Mouse (Mus musculus): Measurements from ENCODE around the gene 1700007K13Rik. TPM values are rescaled to one million over a fixed set of nuclear protein-coding genes. Genes with fewer than 3 reads are reported as not detected.

Gene 1700007K13Rik
- total and polyA plus RNA-seq, 3 experiments: 0.74 to 0.98 TPM; not detected in 1

GRCm38 (mm10) chr2:28453539-28453938, 12.6 kb downstream of the 1700007K13Rik start:
- H3K79me2 ChIP-seq (replicated peaks; ENCODE audit: control insufficient read depth, extremely low read depth, insufficient read depth, poor library complexity, severe bottlenecking): no peaks in the 10 kb centered on the region
- no peak overlapping the region for H3K9ac ChIP-seq (ENCODE audit: insufficient read depth, low read depth)
- H3K9me3 ChIP-seq (replicated peaks; ENCODE audit: low read length): no peaks in the 10 kb centered on the region
- TF ChIP-seq NRF1 (IDR thresholded peaks at IDR 0.05; ENCODE audit: low read depth, low read length) (no peak), MAZ (IDR thresholded peaks at IDR 0.05; ENCODE audit: low read depth, low read length) (no peak), KAT2A (IDR thresholded peaks at IDR 0.05; ENCODE audit: insufficient replicate concordance, low read length) (no peak), UBTF (IDR thresholded peaks at IDR 0.05; ENCODE audit: low read depth, low read length) (no peak), IRF4 (IDR thresholded peaks at IDR 0.05; ENCODE audit: low read depth, low read length) (no peak), USF2 (conservative IDR thresholded peaks at IDR 0.05; ENCODE audit: low read depth, low read length) (no peak), CTCF (conservative IDR thresholded peaks at IDR 0.05 in 1 of 2, IDR thresholded peaks at IDR 0.05 in 1 of 2; ENCODE audit: low read depth in 2 of 2, low read length in 2 of 2) (no peak), ZKSCAN1 (IDR thresholded peaks at IDR 0.05; ENCODE audit: borderline replicate concordance, low read depth, low read length) (no peak), MAFK (IDR thresholded peaks at IDR 0.05; ENCODE audit: insufficient replicate concordance, low read length) (no peak), ZNF384 (IDR thresholded peaks at IDR 0.05; ENCODE audit: low read depth, low read length) (no peak), ELF1 (IDR thresholded peaks at IDR 0.05; ENCODE audit: low read depth, low read length) (no peak), TBP (conservative IDR thresholded peaks at IDR 0.05; ENCODE audit: low read depth, low read length) (no peak), ETS1 (conservative IDR thresholded peaks at IDR 0.05; ENCODE audit: low read depth, low read length) (no peak), GABPA (IDR thresholded peaks at IDR 0.05; ENCODE audit: insufficient replicate concordance, low read depth, low read length) (no peak), USF1 (IDR thresholded peaks at IDR 0.05; ENCODE audit: low read depth, low read length) (no peak), ZMIZ1 (IDR thresholded peaks at IDR 0.05; ENCODE audit: low read depth, low read length) (no peak), RAD21 (IDR thresholded peaks at IDR 0.05; ENCODE audit: low read depth, low read length) (no peak)
- H3K27ac ChIP-seq (ENCODE audit: insufficient read depth, low read depth): no peak overlapping the region
- in situ Hi-C loops (cut with MboI; ENCODE audit: low pct_ligation_motif_present, low pct_unique_long_range_greater_than_20kb, low sequenced_read_pairs) (no loop called here), dilution Hi-C loops (cut with MboI; ENCODE audit: extremely low pct_ligation_motif_present, extremely low pct_unique_long_range_greater_than_20kb, low sequenced_read_pairs) (no loop called here)
- no peak for DNase-seq (ENCODE audit: extremely low read depth)
- H3K4me3 ChIP-seq (replicated peaks in 1 of 3; ENCODE audit: low read depth in 2 of 3, low read length in 2 of 3, poor library complexity in 1 of 3): no peak overlapping the region
- peaks cover 84% of the 10 kb centered on the region for H3K27me3 ChIP-seq (replicated peaks)
- H3K36me3 ChIP-seq (replicated peaks in 1 of 2; ENCODE audit: control insufficient read depth in 1 of 2, insufficient read depth in 1 of 2, low read length in 1 of 2): no peaks in the 10 kb centered on the region
- no peaks in the 10 kb centered on the region for H3K4me1 ChIP-seq (ENCODE audit: control insufficient read depth in 1 of 2, insufficient read depth in 2 of 2)
- H3K4me2 ChIP-seq (ENCODE audit: insufficient read depth, low read depth, poor library complexity, severe bottlenecking): no peak overlapping the region

DNA sequence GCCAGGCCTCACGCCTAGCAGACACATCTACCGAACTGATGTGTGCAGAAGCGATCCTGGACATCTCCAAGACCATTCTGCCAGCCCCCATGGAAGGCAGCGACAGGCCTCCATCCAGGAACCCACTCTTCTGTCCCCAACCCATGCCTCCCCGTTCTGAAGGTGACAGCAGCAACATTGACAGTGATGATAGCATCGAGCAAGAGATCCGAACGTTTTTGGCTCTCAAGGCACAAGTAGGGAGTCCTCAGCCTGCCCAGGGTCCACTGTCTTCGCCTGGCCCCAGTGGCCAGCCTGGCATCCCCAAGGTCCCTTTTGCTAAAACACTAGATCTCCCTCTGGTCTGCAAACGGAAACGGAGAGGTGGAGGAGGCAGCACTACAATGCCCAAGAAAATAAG, 14.5 kb downstream of the 1700007K13Rik start:
- H3K9me3 ChIP-seq (replicated peaks; ENCODE audit: low read length): no peaks in the 10 kb centered on the region
- no peak for DNase-seq (ENCODE audit: extremely low read depth)
- H3K9ac ChIP-seq (ENCODE audit: insufficient read depth, low read depth): no peak overlapping the region
- no peaks in the 10 kb centered on the region for H3K79me2 ChIP-seq (replicated peaks; ENCODE audit: control insufficient read depth, extremely low read depth, insufficient read depth, poor library complexity, severe bottlenecking)
- dilution Hi-C loops (cut with MboI; ENCODE audit: extremely low pct_ligation_motif_present, extremely low pct_unique_long_range_greater_than_20kb, low sequenced_read_pairs) (no loop called here), in situ Hi-C loops (cut with MboI; ENCODE audit: low pct_ligation_motif_present, low pct_unique_long_range_greater_than_20kb, low sequenced_read_pairs) (no loop called here)
- H3K4me2 ChIP-seq (ENCODE audit: insufficient read depth, low read depth, poor library complexity, severe bottlenecking): no peak overlapping the region
- TF ChIP-seq POLR2AphosphoS2 (IDR thresholded peaks at IDR 0.05; ENCODE audit: low read depth, low read length) (no peak), USF1 (IDR thresholded peaks at IDR 0.05; ENCODE audit: low read depth, low read length) (no peak), MYC (IDR thresholded peaks at IDR 0.05; ENCODE audit: low read depth, low read length) (no peak), POLR2A (IDR thresholded peaks at IDR 0.05; ENCODE audit: low read depth, low read length) (no peak), CHD2 (IDR thresholded peaks at IDR 0.05; ENCODE audit: low read length) (no peak), MAZ (IDR thresholded peaks at IDR 0.05; ENCODE audit: low read depth, low read length) (no peak), EP300 (IDR thresholded peaks at IDR 0.05; ENCODE audit: low read length) (no peak), MAFK (IDR thresholded peaks at IDR 0.05; ENCODE audit: insufficient replicate concordance, low read length) (no peak), MXI1 (IDR thresholded peaks at IDR 0.05; ENCODE audit: low read depth, low read length) (no peak), ZC3H11A (IDR thresholded peaks at IDR 0.05; ENCODE audit: low read depth, low read length) (no peak), SIN3A (IDR thresholded peaks at IDR 0.05; ENCODE audit: low read length) (no peak), MEF2A (IDR thresholded peaks at IDR 0.05; ENCODE audit: borderline replicate concordance, low read depth, low read length) (no peak), SMC3 (IDR thresholded peaks at IDR 0.05; ENCODE audit: low read depth, low read length) (no peak), NELFE (IDR thresholded peaks at IDR 0.05; ENCODE audit: low read depth, low read length) (no peak), IRF4 (IDR thresholded peaks at IDR 0.05; ENCODE audit: low read depth, low read length) (no peak), ZKSCAN1 (IDR thresholded peaks at IDR 0.05; ENCODE audit: borderline replicate concordance, low read depth, low read length) (no peak), ETS1 (conservative IDR thresholded peaks at IDR 0.05; ENCODE audit: low read depth, low read length) (no peak), TCF12 (IDR thresholded peaks at IDR 0.05; ENCODE audit: low read depth, low read length) (no peak)
- H3K4me1 ChIP-seq (ENCODE audit: control insufficient read depth in 1 of 2, insufficient read depth in 2 of 2): no peaks in the 10 kb centered on the region
- H3K4me3 ChIP-seq (replicated peaks in 1 of 3; ENCODE audit: low read depth in 2 of 3, low read length in 2 of 3, poor library complexity in 1 of 3): no peak overlapping the region
- H3K36me3 ChIP-seq (replicated peaks in 1 of 2; ENCODE audit: control insufficient read depth in 1 of 2, insufficient read depth in 1 of 2, low read length in 1 of 2): no peaks in the 10 kb centered on the region
- H3K27ac ChIP-seq (ENCODE audit: insufficient read depth, low read depth): no peak overlapping the region
- H3K27me3 ChIP-seq (replicated peaks): peaks cover 87% of the 10 kb centered on the region

Data from CH12.LX (cell line).